Mouse (Mus musculus) testis, adult 2 months (tissue): ENCODE results near the gene Dpp9.

Source experiments
- CTCF ChIP-seq: fragments of 200-500 bp; IDR thresholded peaks from 2 replicates; pipeline ENCODE4 v1.5.1; 2012; ENCODE audit warnings: low read depth, mild to moderate bottlenecking, inconsistent platforms, low read length, moderate library complexity; ENCODE audit not compliant: control insufficient read depth, insufficient read depth, insufficient replicate concordance
- POLR2A ChIP-seq: fragments of 200-500 bp; IDR thresholded peaks from 2 replicates; pipeline ENCODE4 v1.6.1; 2012; ENCODE audit warnings: low read depth, mild to moderate bottlenecking, inconsistent platforms, low read length, moderate library complexity; ENCODE audit not compliant: control insufficient read depth

DNA sequence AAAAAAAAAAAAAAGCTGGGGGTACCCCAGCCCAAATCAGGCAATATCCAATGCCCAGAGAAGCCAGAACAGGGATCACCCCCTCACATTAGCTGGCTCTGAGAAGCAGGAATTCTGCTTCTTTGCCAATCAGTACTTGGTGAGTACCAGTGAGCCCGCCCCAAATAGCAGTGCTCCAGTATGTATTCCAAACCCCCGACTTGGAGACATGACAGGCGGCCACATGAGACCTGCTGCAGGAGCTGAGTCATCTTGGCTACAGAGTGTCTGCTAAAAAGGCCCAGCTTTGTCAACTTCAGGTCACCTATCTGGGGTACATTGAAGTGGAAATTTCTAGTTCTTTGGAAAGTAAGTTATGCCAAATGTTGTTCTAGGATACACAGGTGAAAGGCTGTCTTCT, 7.9 kb upstream of the Dpp9 start:
- no peak for TF ChIP-seq POLR2A
- no peak for TF ChIP-seq CTCF
